Mouse (Mus musculus): Measurements from ENCODE around the gene Tmem178. TPM values are rescaled to one million over a fixed set of nuclear protein-coding genes. Genes with fewer than 3 reads are reported as not detected.
A peak's percentile ranks its signal among the peaks of the same experiment; 100 is the strongest.
"Not testable (repeated sequence)": the region's sequence is repeated elsewhere in the genome, so short reads cannot be mapped to it uniquely, and the experiment has no call there.

The Tmem178 gene
- polyA plus RNA-seq, 1 experiment from 2014 or later, result 46.0 TPM

DNA sequence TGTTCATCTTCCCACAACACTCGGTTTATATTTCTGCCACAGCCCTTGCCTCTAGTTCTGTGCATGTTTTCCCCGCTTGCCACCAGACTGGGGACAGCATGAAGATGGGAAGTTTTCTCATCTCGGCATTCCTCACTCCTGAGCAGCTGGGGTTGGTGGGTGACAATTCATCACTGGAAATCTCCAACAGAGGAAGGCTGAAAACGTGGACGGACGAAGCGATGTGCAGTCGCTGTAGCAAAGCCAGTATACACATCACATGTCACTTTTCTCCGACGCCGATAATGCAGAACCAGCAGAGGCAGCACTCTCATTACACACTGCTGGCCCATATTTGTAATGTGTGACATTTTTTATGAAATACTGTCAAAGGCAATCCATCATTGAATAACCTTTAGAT lies 2.6 kb upstream of the Tmem178 start:
- H3K9me3 ChIP-seq (replicated peaks; ENCODE audit: low read length), result no peaks in the 10 kb centered on the region
- no peak overlapping the region for H3K27ac ChIP-seq
- H3K36me3 ChIP-seq (ENCODE audit: insufficient read depth, low read length), result no peaks in the 10 kb centered on the region
- no peak overlapping the region for H3K4me2 ChIP-seq (ENCODE audit: low read length)
- H3K27me3 ChIP-seq (ENCODE audit: insufficient read depth, low read length), result no peaks in the 10 kb centered on the region
- no peak for ATAC-seq (replicated peaks; ENCODE audit: low FRiP score, low read depth)
- DNase-seq (ENCODE audit: low spot score), result no peak
- no peak overlapping the region for H3K4me3 ChIP-seq (replicated peaks; ENCODE audit: low read depth, low read length)
- no peak for TF ChIP-seq CTCF (IDR thresholded peaks at IDR 0.05; ENCODE audit: low read depth)
- WGBS, result 60% methylated on average over 11 of the region's 11 CpGs
- H3K9ac ChIP-seq (ENCODE audit: low read depth, low read length), result no peak overlapping the region
- no peaks in the 10 kb centered on the region for H3K4me1 ChIP-seq (replicated peaks; ENCODE audit: insufficient read depth, low read length)

DNA sequence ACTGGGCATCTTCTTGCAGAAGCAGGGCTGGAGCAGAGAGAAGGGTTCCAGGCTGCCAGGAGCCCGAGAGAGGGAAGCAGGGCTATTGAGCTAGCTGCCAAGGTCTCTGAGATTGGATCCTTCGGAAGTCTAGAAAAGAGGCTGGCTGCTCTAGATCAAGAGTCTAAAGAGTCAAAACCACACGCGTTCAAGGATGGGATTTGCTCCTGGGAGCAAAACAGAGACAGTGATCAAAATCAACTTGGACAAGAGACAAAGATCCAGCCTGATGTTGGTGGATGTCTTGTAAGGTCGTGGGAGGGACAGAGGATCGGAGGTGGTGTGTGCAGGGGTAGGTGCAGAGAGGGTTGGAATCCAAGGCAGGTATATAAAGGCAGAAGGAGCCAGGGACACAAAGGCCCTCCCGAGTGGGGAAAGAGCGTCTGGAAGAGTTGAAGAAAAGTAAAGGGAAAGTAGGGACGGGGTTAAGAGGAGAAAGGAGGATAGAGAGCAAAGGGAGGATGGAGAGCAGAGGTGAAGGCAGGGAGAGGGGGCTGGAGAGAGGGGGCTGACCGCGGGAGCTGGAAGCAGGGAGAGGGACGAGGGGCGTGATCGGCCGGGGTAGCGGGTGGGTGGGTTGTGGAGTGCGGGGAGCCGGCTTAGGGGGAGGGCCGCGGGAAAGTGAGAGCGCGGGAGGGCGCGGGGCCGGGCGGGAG lies 450 bp upstream of the Tmem178 start:
- WGBS, result 9% methylated on average over 21 of the region's 26 CpGs
- no peak for DNase-seq (ENCODE audit: low spot score)
- H3K4me2 ChIP-seq (ENCODE audit: low read length), result peak overlapping the region; percentile 99
- H3K36me3 ChIP-seq (ENCODE audit: insufficient read depth, low read length), result no peaks in the 10 kb centered on the region
- TF ChIP-seq CTCF (IDR thresholded peaks at IDR 0.05; ENCODE audit: low read depth), result no peak
- H3K4me1 ChIP-seq (replicated peaks; ENCODE audit: insufficient read depth, low read length), result no peaks in the 10 kb centered on the region
- peak overlapping the region; percentile 82 for H3K9ac ChIP-seq (ENCODE audit: low read depth, low read length)
- peak overlapping the region; percentile 75; the same call in 1 of the 2 replicates for H3K27ac ChIP-seq
- H3K9me3 ChIP-seq (replicated peaks; ENCODE audit: low read length), result no peaks in the 10 kb centered on the region
- no peaks in the 10 kb centered on the region for H3K27me3 ChIP-seq (ENCODE audit: insufficient read depth, low read length)
- H3K4me3 ChIP-seq (replicated peaks; ENCODE audit: low read depth, low read length), result peak overlapping the region; percentile 77
- peak; percentile 78; the same call in 1 of the 2 replicates for ATAC-seq (replicated peaks; ENCODE audit: low FRiP score, low read depth)

DNA sequence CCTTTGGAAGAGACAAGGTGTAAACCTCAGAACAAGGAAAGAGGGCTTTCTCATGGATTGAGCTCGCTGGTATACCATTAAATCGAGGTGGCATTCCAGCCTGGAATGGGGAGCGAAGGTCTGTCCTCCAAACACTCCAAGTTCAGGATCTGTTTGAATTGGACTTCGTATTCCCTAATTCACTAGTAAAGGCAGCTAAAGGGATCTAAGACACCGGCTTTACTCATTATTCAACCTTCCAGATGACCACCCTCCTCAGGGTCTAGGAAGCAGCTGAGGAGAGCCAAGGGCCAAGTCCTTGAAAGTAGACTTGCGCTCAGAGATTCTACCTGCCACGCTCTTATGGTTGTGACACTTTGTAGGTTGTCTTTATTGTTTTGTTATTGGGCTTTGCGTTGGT lies 1.1 kb downstream of the Tmem178 start:
- H3K4me2 ChIP-seq (ENCODE audit: low read length), result peak overlapping the region; percentile 47
- not testable (repeated sequence) for DNase-seq (ENCODE audit: low spot score); H3K27ac ChIP-seq; H3K36me3 ChIP-seq (ENCODE audit: insufficient read depth, low read length); H3K9ac ChIP-seq (ENCODE audit: low read depth, low read length); ATAC-seq (replicated peaks; ENCODE audit: low FRiP score, low read depth); H3K27me3 ChIP-seq (ENCODE audit: insufficient read depth, low read length); H3K4me1 ChIP-seq (replicated peaks; ENCODE audit: insufficient read depth, low read length); H3K9me3 ChIP-seq (replicated peaks; ENCODE audit: low read length)
- 34% methylated on average over 8 of the region's 8 CpGs for WGBS
- peak overlapping the region; percentile 23 for H3K4me3 ChIP-seq (replicated peaks; ENCODE audit: low read depth, low read length)

DNA sequence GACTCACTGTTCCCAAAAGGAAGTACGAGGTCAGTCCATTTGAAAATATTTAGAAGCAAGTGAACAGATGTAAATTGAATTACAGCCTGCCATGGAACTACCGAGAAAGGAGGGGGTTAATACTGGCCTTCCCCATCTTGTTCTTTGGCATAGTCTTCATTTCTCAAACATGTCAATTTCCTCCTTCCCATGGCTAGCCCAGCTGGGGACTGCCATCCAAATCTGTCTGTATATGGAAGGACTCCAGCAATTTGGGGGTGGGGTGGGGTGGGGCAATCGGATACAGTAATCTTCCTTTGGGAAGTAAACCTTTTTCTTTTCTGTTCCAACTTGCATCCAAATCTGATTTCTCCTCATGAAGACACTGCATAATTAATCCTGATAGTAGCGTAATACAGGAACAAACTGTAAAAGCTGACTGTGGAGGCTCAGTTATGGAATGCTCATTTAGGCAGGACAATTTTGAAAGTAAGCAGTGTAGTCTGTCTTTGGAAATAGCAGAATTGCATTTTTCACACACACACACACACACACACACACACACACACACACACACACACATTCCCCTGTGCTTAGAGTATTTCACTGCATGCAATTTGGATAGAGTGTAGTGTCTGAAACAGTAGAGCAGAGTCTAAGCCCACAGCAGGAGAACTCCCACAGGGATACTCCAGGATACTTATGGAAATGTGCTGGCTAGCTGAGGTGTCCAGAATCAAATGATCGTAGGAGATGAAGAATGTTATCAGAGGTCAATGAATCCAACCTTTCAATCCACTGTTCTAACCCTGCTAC lies 1.9 kb downstream of the Tmem178 start:
- DNase-seq (ENCODE audit: low spot score) (no peak), ATAC-seq (replicated peaks; ENCODE audit: low FRiP score, low read depth) (no peak)
- TF ChIP-seq CTCF (IDR thresholded peaks at IDR 0.05; ENCODE audit: low read depth), result no peak
- H3K9me3 ChIP-seq (replicated peaks; ENCODE audit: low read length), result no peaks in the 10 kb centered on the region
- H3K36me3 ChIP-seq (ENCODE audit: insufficient read depth, low read length), result no peaks in the 10 kb centered on the region
- peak overlapping the region; percentile 47 for H3K4me2 ChIP-seq (ENCODE audit: low read length)
- H3K4me3 ChIP-seq (replicated peaks; ENCODE audit: low read depth, low read length), result peak overlapping the region; percentile 23; the same call in 1 of the 2 replicates
- no peaks in the 10 kb centered on the region for H3K27me3 ChIP-seq (ENCODE audit: insufficient read depth, low read length)
- WGBS, result 73% methylated on average over 5 of the region's 5 CpGs
- no peak overlapping the region for H3K9ac ChIP-seq (ENCODE audit: low read depth, low read length)
- no peaks in the 10 kb centered on the region for H3K4me1 ChIP-seq (replicated peaks; ENCODE audit: insufficient read depth, low read length)
- no peak overlapping the region for H3K27ac ChIP-seq

DNA sequence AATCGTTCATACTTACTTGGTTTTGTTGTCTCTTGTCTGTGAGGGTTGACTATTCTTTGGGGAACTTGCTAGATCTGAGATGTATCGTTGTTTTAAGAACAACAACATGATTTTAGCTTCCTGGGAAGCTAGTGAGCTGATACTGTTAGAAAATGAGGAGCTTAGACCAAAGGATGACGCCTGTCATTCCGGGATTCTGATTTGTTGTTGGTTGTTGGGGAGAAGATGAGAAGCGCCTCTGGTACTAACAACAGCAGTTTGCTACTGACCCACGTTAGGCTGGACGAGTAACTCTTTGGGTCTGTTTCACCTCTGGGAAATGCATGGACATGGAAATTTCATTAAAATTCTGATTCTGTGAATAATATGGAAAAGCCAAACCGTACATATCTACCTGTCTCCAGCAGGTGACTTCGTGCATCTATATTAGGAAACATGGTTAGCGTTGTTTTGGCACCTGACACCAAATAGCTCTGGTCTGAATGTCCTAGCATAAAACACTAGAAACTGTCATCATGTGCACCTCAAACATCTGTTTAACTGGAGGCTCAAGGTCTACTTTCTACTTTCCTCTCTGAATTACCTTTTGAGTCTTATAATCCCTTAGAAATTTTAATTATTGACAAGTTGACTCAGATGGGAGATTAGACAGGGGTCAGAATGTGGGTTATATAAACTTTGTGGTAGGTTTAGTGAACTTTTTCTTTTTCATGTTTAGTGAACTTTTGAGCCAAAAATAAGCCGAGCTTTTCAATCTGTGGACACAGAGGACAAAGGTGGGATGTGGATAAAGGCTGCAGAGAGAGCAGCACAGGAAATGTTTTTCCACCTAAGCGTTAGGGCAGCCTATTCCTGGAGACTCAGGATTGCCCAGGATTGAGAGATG lies 2.9 kb downstream of the Tmem178 start:
- WGBS, result 79% methylated on average over 12 of the region's 12 CpGs
- DNase-seq (ENCODE audit: low spot score) (no peak), ATAC-seq (replicated peaks; ENCODE audit: low FRiP score, low read depth) (no peak)
- Histone ChIP-seq H3K4me3 (replicated peaks; ENCODE audit: low read depth, low read length) (no peak overlapping the region), H3K4me1 (replicated peaks; ENCODE audit: insufficient read depth, low read length) (no peaks in the 10 kb centered on the region), H3K4me2 (ENCODE audit: low read length) (peak overlapping the region; percentile 47; the same call in 1 of the 2 replicates), H3K27ac (no peak overlapping the region), H3K36me3 (ENCODE audit: insufficient read depth, low read length) (no peaks in the 10 kb centered on the region), H3K9me3 (replicated peaks; ENCODE audit: low read length) (no peaks in the 10 kb centered on the region), H3K9ac (ENCODE audit: low read depth, low read length) (no peak overlapping the region), H3K27me3 (ENCODE audit: insufficient read depth, low read length) (no peaks in the 10 kb centered on the region)
- no peak for TF ChIP-seq CTCF (IDR thresholded peaks at IDR 0.05; ENCODE audit: low read depth)

DNA sequence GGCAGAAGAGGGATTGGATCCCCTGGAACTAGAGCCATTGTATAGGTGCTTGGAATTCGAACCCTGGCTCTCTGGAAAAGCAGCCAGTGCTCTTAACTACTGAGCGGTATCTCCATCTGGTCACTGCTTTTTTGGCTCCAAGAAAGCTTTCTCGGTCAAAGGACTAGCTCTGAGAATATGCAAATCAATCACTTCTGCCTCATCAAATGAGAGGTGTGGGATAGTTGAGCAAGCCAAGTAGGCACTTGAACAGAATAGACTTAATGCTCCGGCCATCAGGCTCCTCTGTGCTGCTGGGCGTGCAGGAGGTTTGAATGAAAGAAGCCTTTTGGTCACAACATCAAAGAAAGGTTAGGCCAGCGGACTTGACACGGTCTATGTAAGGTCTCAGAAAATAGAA lies 5.0 kb downstream of the Tmem178 start:
- 84% methylated on average over 7 of the region's 7 CpGs for WGBS
- no peak overlapping the region for H3K4me3 ChIP-seq (replicated peaks; ENCODE audit: low read depth, low read length)
- ATAC-seq (replicated peaks; ENCODE audit: low FRiP score, low read depth) (no peak), DNase-seq (ENCODE audit: low spot score) (no peak)
- no peaks in the 10 kb centered on the region for H3K4me1 ChIP-seq (replicated peaks; ENCODE audit: insufficient read depth, low read length)
- no peaks in the 10 kb centered on the region for H3K36me3 ChIP-seq (ENCODE audit: insufficient read depth, low read length)
- no peak overlapping the region for H3K4me2 ChIP-seq (ENCODE audit: low read length)
- no peaks in the 10 kb centered on the region for H3K27me3 ChIP-seq (ENCODE audit: insufficient read depth, low read length)
- no peak for TF ChIP-seq CTCF (IDR thresholded peaks at IDR 0.05; ENCODE audit: low read depth)
- no peak overlapping the region for H3K9ac ChIP-seq (ENCODE audit: low read depth, low read length)
- H3K27ac ChIP-seq, result no peak overlapping the region
- no peaks in the 10 kb centered on the region for H3K9me3 ChIP-seq (replicated peaks; ENCODE audit: low read length)
